Mouse (Mus musculus) thymus, postnatal 14 days (tissue): ENCODE data around the gene Sox6.
"Not testable (repeated sequence)": the region's sequence is repeated elsewhere in the genome, so short reads cannot be mapped to it uniquely, and the experiment has no call there.

ENCODE experiments used
- DNase-seq: peaks from one replicate; pipeline ENCODE4 v3.0.0; 2021

Sox6 gene

DNA sequence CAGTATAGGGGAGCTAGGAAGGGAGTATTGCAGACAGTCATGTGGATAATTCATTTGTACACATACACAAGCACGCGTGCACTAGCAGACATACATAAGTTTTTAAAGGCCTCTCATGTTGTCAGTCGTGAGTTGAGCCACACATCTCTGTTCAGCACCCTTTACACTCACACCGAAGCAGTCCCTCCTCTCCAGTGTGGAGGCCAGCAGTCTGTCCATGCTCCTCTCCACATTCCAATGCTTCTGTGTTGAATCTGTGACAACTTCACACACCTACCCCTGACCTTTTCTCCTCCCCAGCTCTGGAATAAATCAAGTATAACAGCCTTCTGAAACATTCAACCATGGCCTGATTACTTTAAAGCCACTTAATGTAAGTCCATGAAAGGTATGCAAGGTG is 408.3 kb downstream of the Sox6 start:
- DNase-seq, result no peak

DNA sequence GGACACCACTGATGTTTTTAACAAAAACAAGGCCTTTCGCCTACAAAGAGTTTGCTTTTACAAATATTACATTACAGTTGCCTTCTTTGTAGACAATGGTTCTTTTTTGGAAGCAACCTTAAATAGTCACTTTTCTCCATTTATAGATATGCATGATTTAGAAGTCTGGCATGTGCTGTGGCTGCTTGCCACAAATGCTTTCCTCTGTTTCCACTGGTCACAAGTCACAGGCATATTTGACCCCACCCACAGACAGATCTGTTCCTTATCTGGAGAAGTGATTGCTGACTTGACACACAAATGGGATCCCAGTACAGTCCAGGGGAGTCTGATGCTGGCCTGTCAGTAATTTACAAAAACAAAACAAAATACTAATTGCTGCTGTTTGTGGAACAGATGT is 409.8 kb downstream of the Sox6 start:
- no peak for DNase-seq

DNA sequence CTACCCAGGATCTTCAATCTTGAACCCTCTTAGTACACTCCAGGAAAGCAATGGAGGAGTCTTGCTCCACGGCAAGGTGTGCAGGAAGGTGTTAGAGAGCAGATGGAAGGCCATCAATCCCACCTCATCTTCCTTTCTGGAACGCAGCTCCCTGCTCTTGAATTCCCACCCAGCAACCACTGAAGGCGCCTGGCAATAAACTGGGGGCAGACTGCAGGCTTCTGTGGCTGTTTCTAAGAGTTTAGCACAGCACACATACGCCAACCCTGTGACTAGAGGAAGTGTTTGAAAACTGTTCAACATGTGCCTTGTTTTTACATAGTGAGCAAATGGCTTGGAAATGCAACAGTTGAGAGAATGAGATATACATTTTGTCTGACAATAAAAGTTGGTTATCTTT is 412.6 kb downstream of the Sox6 start:
- DNase-seq, result no peak

DNA sequence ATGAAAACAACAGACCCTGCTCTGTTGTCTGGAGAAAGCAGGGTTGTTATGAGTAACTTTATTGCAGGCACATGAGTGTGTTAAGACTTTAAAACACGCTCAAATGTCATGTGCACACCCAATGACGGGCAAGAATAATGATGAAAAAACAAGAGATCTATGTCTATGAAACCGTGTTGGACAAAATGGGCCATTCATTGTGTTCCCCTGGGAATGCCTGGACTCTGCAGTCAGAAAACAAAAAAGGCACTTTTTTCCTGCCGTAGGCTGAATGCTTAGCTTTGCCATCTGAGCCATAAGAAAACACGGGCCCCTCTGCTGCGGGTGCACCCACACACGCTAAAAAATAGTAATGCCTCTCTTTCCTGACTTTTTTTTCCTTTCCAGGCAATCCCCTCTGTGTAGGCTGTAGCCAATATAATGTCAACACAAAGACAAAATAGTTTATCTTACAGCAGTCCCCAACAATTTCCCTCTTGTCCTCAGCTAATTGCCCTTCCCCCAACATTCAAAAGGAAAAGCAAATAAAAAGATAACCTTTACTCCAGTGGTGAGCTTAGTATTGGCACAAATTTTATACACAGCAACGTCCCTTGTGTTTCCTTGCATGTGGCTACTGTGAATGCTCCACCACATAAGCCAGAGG is 413.6 kb downstream of the Sox6 start:
- no peak for DNase-seq

DNA sequence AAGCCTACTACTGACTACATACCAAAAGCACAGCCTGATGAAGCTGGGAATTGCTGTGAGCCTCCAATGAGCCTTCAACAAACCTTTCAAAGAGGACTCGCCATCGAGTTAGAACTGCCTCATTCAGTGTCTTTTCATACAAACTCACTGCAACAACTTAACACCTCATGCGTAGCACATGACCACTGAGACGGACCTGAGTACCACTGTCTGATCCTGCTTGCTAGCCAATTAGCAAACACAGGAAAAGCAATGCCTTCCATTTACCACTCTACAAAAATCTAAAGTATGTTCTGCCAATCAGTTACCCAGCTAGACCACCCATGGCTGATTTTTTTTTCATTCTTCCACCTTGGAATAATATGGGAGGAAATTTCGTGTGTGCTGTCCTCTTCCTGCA is 414.1 kb downstream of the Sox6 start:
- no peak for DNase-seq

- DNase-seq, result peak; percentile 17
Measured at GRCm38 (mm10) chr7:115615697-115616237, 422.8 kb downstream of the Sox6 start.

- DNase-seq, result no peak
Measured at GRCm38 (mm10) chr7:115607485-115607884, 431.1 kb downstream of the Sox6 start.

DNA sequence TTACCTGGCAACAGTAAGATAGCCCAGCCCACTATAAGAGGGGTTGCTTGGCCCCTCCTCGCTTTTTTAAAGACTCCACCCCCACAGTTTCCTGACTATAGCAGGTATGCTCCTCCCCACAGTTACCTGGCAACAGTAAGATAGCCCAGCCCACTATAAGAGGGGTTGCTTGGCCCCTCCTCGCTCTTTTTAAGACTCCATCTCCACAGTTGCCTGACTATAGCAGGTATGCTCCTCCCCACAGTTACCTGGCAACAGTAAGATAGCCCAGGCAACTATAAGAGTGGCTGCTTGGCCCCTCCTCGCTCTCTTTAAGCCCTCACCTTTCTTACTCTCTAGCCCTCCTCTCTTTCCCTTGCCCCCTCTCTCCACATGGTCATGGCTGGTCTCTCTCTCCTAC is 432.5 kb downstream of the Sox6 start:
- not testable (repeated sequence) for DNase-seq

GRCm38 (mm10) chr7:115604883-115605282 is 433.7 kb downstream of the Sox6 start:
- DNase-seq, result no peak

- no peak for DNase-seq
Measured at GRCm38 (mm10) chr7:115597376-115597775, 441.2 kb downstream of the Sox6 start.

DNA sequence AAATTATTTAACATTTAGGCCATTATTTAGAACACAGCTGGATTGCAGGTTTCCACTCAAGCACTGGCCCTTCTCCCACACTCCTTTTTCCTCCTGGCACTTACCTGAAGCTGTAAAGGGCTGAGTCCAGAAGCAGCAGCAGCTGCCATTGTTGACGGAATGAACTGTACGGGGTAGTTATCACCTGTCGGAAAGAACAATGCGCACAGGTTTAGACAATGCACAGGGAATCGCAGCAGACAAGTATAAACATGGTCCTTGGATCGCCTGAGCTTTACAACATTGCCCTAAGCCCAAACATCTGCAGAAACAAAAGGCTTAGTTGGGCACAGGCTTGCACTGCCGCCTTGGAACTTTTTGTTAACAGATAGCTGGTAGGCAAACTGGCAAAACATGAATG is 458.1 kb downstream of the Sox6 start:
- no peak for DNase-seq

- DNase-seq, result no peak
Measured at GRCm38 (mm10) chr7:115579826-115580225, 458.8 kb downstream of the Sox6 start.

GRCm38 (mm10) chr7:115576387-115576786 is 462.2 kb downstream of the Sox6 start:
- DNase-seq, result no peak

- no peak for DNase-seq
Measured at GRCm38 (mm10) chr7:115574834-115575233, 463.8 kb downstream of the Sox6 start.

DNA sequence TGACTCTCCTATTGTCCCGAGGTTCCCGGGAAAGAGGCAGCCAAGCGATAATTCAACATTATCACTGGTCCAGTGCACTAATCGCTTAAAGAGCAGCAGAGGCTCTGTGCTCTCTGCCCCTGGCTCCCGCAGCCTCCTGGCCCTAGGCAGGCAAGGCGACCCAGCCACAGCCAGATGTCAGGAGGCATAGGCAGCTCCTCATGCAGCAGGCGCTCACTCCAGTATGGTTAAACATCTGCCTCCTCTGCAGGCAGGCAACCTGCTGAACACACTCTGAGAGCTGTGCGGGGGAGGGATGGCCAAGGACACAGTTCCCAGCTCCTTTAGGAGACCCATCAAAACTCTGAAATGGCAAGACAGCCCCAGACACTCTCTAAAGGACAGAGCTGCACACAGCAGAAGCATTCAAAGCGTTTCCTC is 469.8 kb downstream of the Sox6 start:
- no peak for DNase-seq

- no peak for DNase-seq
Measured at GRCm38 (mm10) chr7:115568301-115568700, 470.3 kb downstream of the Sox6 start.

DNA sequence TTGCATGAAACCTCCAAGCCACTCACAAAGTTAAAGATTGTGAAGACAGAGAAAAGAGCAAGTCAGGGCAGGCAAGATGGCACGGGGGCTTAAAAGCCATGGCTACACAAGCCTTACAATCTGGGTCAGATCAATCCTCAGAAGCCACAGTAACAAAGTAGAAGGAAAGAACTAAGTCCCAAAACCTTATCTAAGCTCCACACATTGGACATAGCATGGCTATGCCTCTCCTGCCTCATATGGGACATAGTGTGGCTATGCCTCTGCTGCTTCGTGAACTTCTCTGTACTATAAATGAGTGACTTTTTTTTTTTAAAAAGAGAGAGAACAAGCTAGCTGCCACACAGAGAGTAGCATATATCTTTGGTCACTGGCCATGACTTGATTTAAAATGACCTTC is 471.8 kb downstream of the Sox6 start:
- DNase-seq, result no peak

DNA sequence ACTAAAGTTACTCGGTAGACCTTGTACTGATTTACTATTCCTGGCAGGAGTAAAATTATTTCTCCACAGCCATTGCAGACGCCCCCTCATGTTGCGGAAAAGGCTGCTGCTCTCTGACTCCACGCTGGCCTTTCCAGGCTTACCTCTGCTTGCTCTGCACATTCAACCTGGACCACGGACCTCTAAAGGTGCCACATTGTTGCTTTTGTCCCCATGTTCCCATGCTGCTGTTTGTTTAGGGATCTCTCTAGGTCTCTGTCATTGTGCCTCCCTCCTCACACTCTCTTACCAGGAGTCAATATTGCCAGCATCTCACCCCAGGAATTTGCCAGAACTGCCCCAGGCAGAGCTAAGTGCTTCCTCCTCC is 473.6 kb downstream of the Sox6 start:
- no peak for DNase-seq

DNA sequence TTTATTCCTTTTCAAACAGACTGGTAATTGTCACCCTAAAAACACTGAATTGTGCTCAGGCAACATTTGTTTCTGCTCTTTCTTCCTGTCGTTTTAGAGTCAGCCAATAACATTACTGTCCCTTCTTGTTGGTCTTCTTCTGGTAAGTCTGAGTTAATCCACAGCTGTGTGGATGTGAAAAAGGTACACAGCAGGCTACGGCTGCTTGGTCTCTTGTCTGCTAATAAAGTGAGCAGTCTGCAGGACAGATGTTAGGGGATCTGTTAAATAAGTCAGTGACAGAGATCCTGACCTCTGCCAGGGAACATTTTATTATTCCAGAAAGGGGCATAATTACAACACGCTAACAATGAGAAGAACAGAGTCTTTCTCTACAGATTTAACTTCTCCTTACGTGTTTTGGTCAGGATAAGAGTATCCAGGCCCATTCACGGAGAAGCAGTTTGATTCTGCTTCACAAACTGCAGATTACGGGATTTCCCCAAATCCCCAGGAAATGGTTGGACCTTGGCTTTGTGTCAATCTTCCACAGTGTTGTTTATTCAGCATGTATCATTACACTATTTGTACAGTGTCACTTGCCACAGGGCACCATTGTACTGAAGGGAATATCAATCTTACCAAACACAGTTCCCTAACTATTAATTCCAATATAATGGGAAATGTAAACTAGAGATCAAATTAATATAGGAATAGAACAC is 474.1 kb downstream of the Sox6 start:
- DNase-seq, result no peak

GRCm38 (mm10) chr7:115556677-115557076 is 481.9 kb downstream of the Sox6 start:
- no peak for DNase-seq

DNA sequence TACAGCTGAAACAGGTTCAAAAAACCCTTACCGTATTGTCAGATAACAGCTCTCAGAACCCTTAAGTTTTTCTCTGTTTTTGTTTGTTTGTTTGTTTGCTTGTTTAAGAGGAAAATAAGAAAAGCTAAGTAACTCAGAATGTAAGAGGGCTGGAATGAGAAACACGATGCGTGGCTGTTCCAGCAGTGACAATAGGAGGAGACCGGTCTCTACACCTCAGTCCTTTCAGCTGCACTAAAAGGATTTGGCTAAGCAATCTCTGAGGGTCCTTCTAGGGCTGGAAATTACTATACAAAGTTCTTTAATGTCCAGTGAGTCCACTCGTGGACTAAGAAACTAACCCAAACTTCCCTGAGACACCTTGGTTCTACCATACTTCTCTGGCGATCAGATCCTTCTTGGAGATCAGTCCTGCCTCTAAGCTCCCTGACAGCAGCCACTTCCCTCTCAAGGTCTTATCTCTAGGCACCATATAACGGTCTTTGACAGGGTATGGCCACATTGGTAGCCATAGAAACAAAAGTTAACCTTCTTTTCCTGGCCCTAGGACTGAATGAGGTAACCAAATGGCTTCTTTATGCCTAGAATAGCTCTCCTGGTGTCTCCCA is 488.3 kb downstream of the Sox6 start:
- DNase-seq, result no peak

GRCm38 (mm10) chr7:115549670-115550069 is 488.9 kb downstream of the Sox6 start:
- DNase-seq, result no peak

- DNase-seq, result no peak
Measured at GRCm38 (mm10) chr7:115545585-115546374, 492.8 kb downstream of the Sox6 start.
